Mouse (Mus musculus) stomach, postnatal 0 days (tissue): Measurements from ENCODE around the gene Gpatch8.

Experiments
- CTCF ChIP-seq: IDR thresholded peaks from 2 replicates; pipeline ENCODE4 v1.5.1; 2016; ENCODE audit warnings: antibody characterized with exemption, low read depth, mild to moderate bottlenecking, moderate library complexity
- EP300 ChIP-seq: optimal IDR thresholded peaks from 2 replicates; pipeline ENCODE3; 2016; ENCODE audit warnings: antibody characterized with exemption

- TF ChIP-seq CTCF (no peak), EP300 (no peak)
Observed at GRCm38 (mm10) chr11:102442089-102442488, 114.1 kb downstream of the Gpatch8 start.
